In the genomic region with DNA sequence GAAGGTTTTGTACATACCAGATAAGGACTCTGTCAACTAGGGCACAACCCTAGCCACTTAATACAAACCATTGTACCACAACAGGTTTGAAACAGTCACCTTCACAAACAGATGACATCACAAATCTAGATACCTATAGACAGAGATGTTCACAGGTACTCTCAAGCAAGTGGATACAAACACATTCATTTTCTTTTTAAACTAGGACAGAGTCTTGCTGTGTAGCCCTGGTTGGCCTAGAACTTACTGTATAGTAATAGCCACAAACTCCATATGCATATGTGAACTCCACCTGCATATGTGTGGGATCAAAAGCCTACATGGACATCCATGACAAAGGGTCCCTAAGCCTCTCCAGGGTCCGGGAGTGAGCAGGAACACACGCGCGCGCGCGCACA, we compare ENCODE assay signal across 8 mouse cellular contexts. TPM values are rescaled to one million over a fixed set of nuclear protein-coding genes. Genes with fewer than 3 reads are reported as not detected.
DNase-seq lines count a peak whose midpoint lies in the region; ATAC-seq and TF ChIP-seq lines count a peak whose summit lies in the region.

A gene (plus strand): TSS at position 301 of the 398 bp plus-strand sequence.

- peak within 1 kb of the TSS; percentile 70 for H3K9ac ChIP-seq in heart, embryonic 16.5 days (ENCODE audit: low read length)
- peak within 1 kb of the TSS; percentile 80 for H3K9ac ChIP-seq in hindbrain, embryonic 12.5 days
- peak within 1 kb of the TSS; percentile 72 for H3K9ac ChIP-seq in liver, embryonic 13.5 days

- TF ChIP-seq CTCF in bone marrow, adult 2 months (IDR thresholded peaks at IDR 0.05; ENCODE audit: control insufficient read depth, insufficient read depth, low read length), result no peak

- H3K4me3 ChIP-seq in heart, embryonic 16.5 days (ENCODE audit: low read length), result peak within 1 kb of the TSS; percentile 63
- peak within 1 kb of the TSS; percentile 21 for H3K4me3 ChIP-seq in bone marrow, adult 2 months (replicated peaks; ENCODE audit: control insufficient read depth, low read depth, low read length)
- H3K4me3 ChIP-seq in hindbrain, embryonic 12.5 days, result peak within 1 kb of the TSS; percentile 67
- H3K4me3 ChIP-seq in liver, embryonic 13.5 days (replicated peaks), result peak within 1 kb of the TSS; percentile 71

- WGBS in heart, embryonic 16.5 days, result 7% methylated on average over 7 of the region's 7 CpGs
- 2% methylated on average over 7 of the region's 7 CpGs for WGBS in bone marrow, adult 2 months
- 5% methylated on average over 7 of the region's 7 CpGs for WGBS in hindbrain, embryonic 12.5 days
- 10% methylated on average over 7 of the region's 7 CpGs for WGBS in liver, embryonic 13.5 days (ENCODE audit: insufficient replicate concordance)

- H3K4me1 ChIP-seq in heart, embryonic 16.5 days (ENCODE audit: control insufficient read depth, insufficient read depth, low read length), result peaks cover 2% of the 10 kb centered on the region; the same call in 1 of the 2 replicates
- no peaks in the 10 kb centered on the region; the same call in 1 of the 2 replicates for H3K4me1 ChIP-seq in bone marrow, adult 2 months (ENCODE audit: control insufficient read depth, insufficient read depth, low read length)
- H3K4me1 ChIP-seq in hindbrain, embryonic 12.5 days, result peaks cover 5% of the 10 kb centered on the region; the same call in 1 of the 2 replicates
- H3K4me1 ChIP-seq in liver, embryonic 13.5 days (replicated peaks), result peaks cover 29% of the 10 kb centered on the region

- H3K9me3 ChIP-seq in heart, embryonic 16.5 days (replicated peaks; ENCODE audit: control insufficient read depth, low read length), result no peaks in the 10 kb centered on the region
- H3K9me3 ChIP-seq in hindbrain, embryonic 12.5 days (replicated peaks), result no peaks in the 10 kb centered on the region
- no peaks in the 10 kb centered on the region for H3K9me3 ChIP-seq in liver, embryonic 13.5 days (replicated peaks)

- DNase-seq in heart, postnatal 36 days, result no peak
- DNase-seq in liver, embryonic 13.5 days, result no peak
- DNase-seq in adrenal gland, postnatal 36 days, result no peak
- no peak for DNase-seq in embryo, embryonic 10.5 days (ENCODE audit: low spot score)

- peaks cover 6% of the 10 kb centered on the region; the same call in 1 of the 2 replicates for H3K27me3 ChIP-seq in heart, embryonic 16.5 days (ENCODE audit: control insufficient read depth, insufficient read depth, low read length)
- H3K27me3 ChIP-seq in hindbrain, embryonic 12.5 days, result no peaks in the 10 kb centered on the region
- peaks cover 12% of the 10 kb centered on the region; the same call in 1 of the 2 replicates for H3K27me3 ChIP-seq in liver, embryonic 13.5 days

- intact Hi-C loops in heart, postnatal 36 days (cut with DNase I), result no loop called here

- peak within 1 kb of the TSS; percentile 90 for H3K4me2 ChIP-seq in heart, embryonic 16.5 days (ENCODE audit: low read depth, low read length)
- H3K4me2 ChIP-seq in hindbrain, embryonic 12.5 days (replicated peaks), result peak within 1 kb of the TSS; percentile 63
- peak within 1 kb of the TSS; percentile 95 for H3K4me2 ChIP-seq in liver, embryonic 13.5 days

- no peak within 1 kb of the TSS for H3K27ac ChIP-seq in heart, embryonic 16.5 days (ENCODE audit: low read length)
- H3K27ac ChIP-seq in bone marrow, adult 2 months (ENCODE audit: control insufficient read depth, insufficient read depth, low read depth, low read length, poor library complexity), result peak within 1 kb of the TSS; percentile 21; the same call in 1 of the 2 replicates
- peak within 1 kb of the TSS; percentile 82 for H3K27ac ChIP-seq in hindbrain, embryonic 12.5 days
- H3K27ac ChIP-seq in liver, embryonic 13.5 days, result peak within 1 kb of the TSS; percentile 12; the same call in 1 of the 2 replicates

- H3K36me3 ChIP-seq in heart, embryonic 16.5 days (ENCODE audit: control insufficient read depth, insufficient read depth), result no peaks in the 10 kb centered on the region
- H3K36me3 ChIP-seq in hindbrain, embryonic 12.5 days, result no peaks in the 10 kb centered on the region
- no peaks in the 10 kb centered on the region for H3K36me3 ChIP-seq in liver, embryonic 13.5 days

- ATAC-seq in heart, embryonic 16.5 days (replicated peaks; ENCODE audit: extremely low read depth, insufficient read depth, low FRiP score), result 0 out of 2 replicates have a peak, but pooled peaks have one; percentile 5
- no peak; the same call in 1 of the 2 replicates for ATAC-seq in hindbrain, embryonic 12.5 days (ENCODE audit: low FRiP score)
- peak; percentile 22 for ATAC-seq in liver, embryonic 13.5 days (ENCODE audit: low read depth)
- ATAC-seq in inflammation-experienced regulatory T-cells, adult 6 months, result no peak

- TF ChIP-seq POLR2A in bone marrow, adult 2 months (IDR thresholded peaks at IDR 0.05; ENCODE audit: borderline replicate concordance, control insufficient read depth, low read depth, low read length), result no peak

RNA-seq across cellular contexts. Expression of the gene that starts here (rescaled TPM):
- 2.1 and 2.3 TPM in 2 replicates for polyA plus RNA-seq in heart, embryonic 16.5 days (2015; fragmentation: Nextera tagmentation; extraction: Ambion mirVana)
- total RNA-seq in heart, postnatal 36 days (2021), result 1 to 10 TPM; 1.1 to 1.4 TPM
- polyA plus RNA-seq in bone marrow, adult 2 months (2011; ENCODE audit: insufficient read depth, insufficient read length, low replicate concordance, missing spikeins), result 1.1 and 4.1 TPM in 2 replicates
- 26.8 and 27.4 TPM in 2 replicates for polyA plus RNA-seq in hindbrain, embryonic 12.5 days (2016; fragmentation: Nextera tagmentation; extraction: Ambion mirVana)
- polyA plus RNA-seq in liver, embryonic 13.5 days (2015; fragmentation: Nextera tagmentation; extraction: Ambion mirVana), result 1.3 and 1.4 TPM in 2 replicates
- total RNA-seq in adrenal gland, postnatal 36 days (2021), result 1 to 10 TPM; 5.5 to 5.6 TPM
- polyA plus RNA-seq in inflammation-experienced regulatory T-cells, adult 6 months (2017; shearing (Covaris generic)), result not detected

Comparison
In these comparisons a context has a peak if more than half of its experiments do, and no peak if none do; other contexts are left out.
1. ATAC-seq: peak in heart, embryonic 16.5 days (single experiment) and liver, embryonic 13.5 days (single experiment); none in hindbrain, embryonic 12.5 days (single experiment) and inflammation-experienced regulatory T-cells, adult 6 months (single experiment).
2. H3K4me3 ChIP-seq: peak in every context shown above with its lines; median percentile 71 in liver, embryonic 13.5 days; 67 in hindbrain, embryonic 12.5 days; 63 in heart, embryonic 16.5 days; 21 in bone marrow, adult 2 months.
3. Peak in every context shown above with its lines, with median percentiles within 50 percentile points of each other: H3K4me2 ChIP-seq and H3K9ac ChIP-seq.